Mouse (Mus musculus): ENCODE results near the gene Atp13a1.

The Atp13a1 gene

DNA sequence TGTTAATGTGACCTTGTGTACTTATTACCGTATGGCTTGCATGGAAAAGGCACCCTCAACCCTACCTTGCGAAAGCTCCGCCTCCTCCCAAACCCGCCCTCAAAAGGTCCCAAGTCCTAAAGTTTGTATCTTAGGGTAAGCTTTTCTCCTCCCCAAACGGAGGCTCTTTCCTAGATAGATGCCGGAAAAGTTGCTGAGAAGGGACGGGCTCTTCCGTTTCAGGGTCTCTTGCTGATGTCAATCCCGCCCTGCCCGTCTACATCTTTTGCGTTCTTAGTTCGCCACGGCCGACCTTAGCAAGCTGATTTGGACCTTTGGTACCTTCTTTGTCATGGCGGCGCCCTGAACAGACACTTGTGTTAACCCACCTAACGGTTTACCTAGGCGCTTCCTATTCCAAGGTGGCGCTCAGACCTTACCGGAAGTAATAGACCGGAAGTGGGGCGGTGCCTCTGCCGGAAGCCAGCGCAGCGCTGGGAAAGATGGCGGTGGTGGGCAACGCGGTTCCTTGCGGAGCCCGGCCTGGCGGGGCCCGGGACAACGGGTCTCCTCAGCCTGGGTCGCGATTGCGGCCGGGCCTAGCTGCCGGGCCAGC is at the start of gene Atp13a1, which contains the start of gene Zfp866:
Gene Atp13a1 (plus strand): TSS at position 391 of the 595 bp plus-strand sequence.
Gene Zfp866 (minus strand): TSS at position 406 of the 595 bp plus-strand sequence.
- DNase-seq (ENCODE audit: low spot score in 2 of 2) = peak; percentile 89 to 92

DNA sequence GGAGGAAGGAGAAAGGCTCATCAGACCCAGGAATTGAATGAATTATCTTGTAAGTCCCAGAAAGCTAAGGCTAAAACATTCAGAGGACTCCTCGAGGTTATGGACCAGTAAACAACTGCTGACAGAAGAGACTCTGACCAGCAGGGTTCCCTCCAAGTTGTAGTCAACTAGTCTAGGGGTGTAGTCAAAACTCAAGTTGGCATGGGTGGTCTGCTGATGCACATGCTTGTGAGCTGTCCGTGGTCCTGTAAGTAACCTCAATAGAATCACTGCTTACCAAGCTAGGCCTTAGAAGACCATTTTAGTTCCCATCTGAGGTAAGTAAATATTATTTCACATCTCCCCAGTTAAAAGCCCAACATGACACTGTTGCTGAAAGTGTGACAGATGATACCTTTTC is 49.7 kb upstream of the Atp13a1 start:
- DNase-seq (ENCODE audit: low spot score in 2 of 2) = no peak

DNA sequence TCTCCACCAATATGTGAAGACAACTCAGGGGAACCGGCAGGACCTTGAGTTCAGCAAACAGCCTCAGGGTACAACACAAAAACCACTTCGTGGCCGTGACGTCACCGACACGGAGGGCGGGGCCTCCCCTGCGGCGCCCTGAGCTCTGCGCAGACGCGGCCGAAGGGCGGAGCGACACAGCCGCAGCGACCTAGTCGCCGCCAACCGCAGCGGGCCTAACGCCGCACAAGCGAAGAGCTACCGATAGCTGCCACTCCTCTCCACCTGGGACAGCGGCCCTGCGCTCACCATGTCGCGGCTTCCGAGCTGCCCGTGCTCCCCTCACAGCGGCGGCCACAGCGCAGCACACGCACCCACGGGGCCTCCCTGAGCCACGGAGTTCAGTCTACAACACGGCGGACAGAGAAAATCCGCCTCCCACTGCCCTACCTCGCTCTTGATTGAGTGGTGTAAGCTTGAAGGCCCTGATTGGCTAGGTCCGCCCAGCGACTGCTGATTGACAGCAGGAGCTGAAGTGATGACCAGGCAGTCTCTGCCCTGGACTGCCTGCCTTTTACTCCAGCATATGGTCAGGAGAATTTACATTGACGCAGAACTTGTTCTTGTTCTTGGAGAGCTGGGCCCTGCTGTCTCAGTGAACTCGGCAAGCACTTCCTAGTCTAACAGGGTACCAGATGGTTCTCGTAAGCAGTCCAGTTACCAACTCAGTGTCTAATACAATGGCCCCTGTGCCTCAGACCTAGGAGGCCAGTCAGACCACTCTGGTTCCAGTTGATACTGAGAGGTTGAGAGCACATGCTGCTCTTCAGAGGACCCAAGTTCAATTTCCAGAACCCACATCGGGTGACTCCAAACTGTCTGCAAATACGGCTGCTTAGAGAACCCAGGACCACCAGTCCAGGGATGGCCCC is 41.2 kb upstream of the Atp13a1 start, which contains the start of gene Zfp963:
Gene Zfp963 (minus strand): TSS at position 427 of the 911 bp plus-strand sequence.
- peak; percentile 95 for DNase-seq (ENCODE audit: low spot score in 2 of 2)

DNA sequence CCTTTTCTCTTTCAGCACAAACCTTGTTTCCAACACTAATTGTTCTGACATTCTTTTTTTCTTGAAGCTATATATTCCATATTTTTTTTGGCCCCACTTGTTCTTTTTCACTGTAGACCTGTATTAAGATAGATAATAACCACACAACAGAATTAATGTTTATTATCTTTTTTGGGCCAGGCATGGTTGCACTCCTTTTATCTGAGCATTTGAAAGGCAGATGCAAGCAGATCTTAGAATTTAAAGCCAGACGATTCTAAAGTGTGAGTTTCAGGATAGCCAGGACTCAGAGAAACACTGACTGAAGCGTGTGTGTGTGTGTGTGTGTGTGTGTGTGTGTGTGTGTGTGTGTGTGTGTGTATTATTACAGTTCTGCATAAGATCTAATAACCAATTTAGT is 38.5 kb upstream of the Atp13a1 start:
- DNase-seq (ENCODE audit: low spot score in 2 of 2) = no peak

DNA sequence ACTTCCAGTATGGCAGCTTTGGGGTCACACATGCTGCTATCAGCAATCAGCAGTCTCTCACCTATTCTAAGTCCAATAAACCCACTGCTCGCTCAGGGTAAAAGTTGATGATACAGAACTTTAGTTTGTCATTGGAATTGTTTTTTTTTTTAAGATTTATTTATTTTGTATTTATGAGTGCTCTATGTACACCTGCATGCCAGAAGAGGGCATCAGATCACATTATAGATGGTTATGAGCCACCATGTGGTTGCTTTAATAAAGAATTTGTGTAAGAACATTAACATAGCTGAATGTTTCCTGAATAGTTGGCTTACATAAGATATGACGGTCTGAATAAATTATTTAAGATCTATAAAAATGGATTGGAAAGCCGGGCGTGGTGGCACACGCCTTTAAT is 32.6 kb upstream of the Atp13a1 start:
- DNase-seq (ENCODE audit: low spot score in 2 of 2) = no peak

DNA sequence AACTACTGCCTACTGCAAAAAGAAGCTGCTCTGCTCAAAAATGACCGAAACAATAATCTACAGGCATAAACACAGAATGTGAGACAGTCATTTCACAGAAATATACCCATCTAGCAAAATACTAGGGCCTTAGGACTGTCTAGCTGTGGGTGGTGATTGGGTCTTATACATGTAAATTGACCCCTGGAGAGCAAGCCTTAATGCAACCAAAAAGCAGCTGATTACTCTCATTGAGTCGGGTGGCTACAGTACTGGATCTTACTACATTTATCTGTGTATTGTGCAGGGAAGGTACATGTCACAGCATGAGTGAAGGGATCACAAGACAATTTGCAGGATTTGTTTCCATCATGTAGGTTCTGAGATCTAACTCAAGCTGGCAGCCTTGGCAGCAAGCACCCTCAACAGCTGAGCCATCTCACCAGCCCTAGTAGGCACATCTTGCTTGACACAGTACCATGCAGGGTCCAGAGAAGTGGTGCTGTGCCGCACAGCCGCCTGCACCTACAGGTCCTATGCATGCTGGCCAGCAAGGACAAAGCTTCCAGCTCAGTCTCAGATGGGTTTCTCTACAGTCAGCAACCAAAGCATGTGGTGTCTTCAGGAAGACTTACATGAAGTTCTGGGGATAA is 29.0 kb upstream of the Atp13a1 start:
- DNase-seq (ENCODE audit: low spot score in 2 of 2) = no peak

DNA sequence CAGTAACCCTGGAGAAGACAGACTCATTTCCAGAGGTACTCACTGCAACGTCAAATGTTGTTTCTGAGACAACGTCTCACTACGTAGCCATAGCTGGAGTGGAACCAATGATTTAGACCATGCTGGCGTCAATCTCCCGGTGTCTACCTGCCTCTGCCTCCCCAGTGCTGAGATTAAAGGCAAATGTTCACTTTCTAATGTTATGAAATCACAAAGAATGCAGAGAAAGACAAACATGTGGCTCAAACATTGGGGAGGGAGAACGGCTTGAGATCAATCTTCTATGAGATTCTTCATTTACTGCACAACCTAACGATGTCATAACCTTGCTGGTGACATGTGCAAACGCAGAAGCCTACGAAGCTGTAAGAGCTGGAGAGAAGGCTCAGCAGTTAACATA is 19.7 kb upstream of the Atp13a1 start:
- DNase-seq (ENCODE audit: low spot score in 2 of 2) = no peak

DNA sequence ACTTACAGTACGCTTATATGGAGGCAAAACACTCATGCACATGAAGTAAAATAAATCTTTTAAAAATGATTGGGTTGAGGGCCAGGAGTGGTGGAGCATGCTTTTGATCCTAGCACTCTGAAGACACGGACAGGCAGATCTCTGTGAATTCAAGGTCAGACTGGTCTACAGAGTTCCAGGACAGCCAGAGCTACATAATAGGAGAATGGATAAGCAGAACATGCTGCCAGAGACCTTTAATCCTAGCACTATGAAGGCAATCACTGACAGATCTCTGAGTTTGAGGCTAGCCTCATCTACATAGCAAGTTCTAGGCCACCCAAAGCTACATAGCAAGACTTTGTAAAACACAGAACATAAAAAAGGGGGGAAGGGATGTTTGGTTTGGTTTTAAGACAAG is 18.9 kb upstream of the Atp13a1 start:
- no peak for DNase-seq (ENCODE audit: low spot score in 2 of 2)

DNA sequence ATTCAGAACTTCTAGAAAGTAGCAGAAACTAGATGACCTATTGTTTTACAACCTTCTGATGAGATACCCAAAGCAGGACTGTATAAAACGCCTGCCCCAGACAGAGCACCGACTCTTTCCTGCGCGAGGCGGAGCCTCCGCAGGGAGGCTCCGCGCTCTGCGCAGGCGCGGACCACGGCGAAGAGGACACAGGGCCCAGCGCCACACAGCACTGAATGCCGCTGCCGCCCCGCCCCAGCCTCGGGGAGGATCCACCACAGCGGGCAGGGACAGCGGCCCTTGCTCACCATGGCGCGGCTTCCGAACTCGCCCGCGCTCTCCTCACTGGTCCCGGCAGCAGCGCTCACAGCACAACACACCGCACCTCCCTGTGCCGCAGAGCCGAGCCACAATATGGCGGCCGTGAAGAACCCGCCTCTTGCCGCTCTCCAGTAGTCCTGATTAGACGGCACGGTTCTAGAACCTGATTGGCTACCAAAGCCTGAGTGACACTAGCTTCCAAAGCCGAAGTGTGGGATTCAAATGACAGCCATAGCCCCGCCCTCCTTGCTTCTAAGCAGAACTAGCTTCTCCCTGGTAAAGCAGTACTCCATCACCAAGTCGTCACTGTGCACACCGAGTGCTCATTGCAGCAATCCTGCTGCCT is 16.3 kb upstream of the Atp13a1 start, which contains the start of gene Gm20422:
Gene Gm20422 (minus strand): TSS at position 384 of the 646 bp plus-strand sequence.
- peak; percentile 87 to 90 for DNase-seq (ENCODE audit: low spot score in 2 of 2)

DNA sequence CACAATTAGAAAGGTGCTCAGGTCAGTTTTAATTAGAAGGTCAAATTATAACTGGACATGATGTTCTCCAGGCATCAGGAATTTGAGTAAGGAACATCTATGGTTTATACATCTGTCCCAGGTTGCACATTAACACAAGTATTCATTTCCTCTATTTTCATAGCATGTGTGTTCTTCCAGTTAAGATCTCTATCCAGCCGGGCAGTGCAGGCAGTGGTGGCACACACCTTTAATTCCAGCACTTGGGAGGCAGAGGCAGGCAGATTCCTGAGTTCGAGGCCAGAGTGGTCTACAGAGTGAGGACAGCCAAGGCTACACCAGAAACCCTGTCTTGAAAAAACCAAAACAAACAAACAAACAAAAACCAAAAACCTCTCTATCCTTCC is 15.8 kb upstream of the Atp13a1 start:
- DNase-seq (ENCODE audit: low spot score in 2 of 2) = no peak

DNA sequence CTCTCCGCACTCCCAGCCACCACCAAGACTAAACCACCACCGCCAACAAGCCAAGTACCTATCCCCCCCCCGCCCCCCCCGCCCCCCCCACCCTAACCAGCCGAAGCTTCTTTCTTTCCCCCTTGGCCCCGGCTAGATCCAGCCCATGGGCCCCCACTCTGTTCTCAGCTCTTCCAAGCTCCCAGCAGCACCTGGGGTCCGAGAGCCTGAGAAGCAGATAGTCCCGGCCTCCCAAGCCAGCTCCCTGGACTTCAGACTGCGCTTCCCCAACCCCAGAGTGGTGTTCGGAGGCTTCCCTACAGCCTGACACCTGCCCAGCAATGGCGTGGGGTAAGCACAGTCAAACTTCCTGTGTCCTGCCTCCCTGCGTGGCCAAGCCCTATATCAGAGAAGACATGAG is 13.9 kb upstream of the Atp13a1 start:
- DNase-seq (ENCODE audit: low spot score in 2 of 2) = no peak

DNA sequence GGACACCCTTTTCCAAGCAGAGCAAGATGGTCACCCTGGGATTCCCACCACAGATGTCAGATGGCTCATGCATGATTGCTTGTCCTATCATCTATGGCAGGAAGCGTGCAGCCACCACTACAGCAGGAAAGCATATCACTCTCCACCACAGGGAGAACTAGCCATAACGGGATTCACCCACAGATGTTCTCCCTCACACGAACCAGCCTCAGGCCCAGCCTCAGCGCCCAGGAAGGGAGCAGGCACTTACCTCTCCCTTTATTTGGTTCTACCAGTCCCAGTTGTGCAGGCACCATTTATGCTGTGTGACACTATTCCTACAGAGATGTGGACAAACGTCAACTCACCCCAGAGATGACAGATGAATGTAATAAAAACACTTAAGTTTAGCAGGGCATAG is 1.9 kb upstream of the Atp13a1 start:
- no peak for DNase-seq (ENCODE audit: low spot score in 2 of 2)

DNA sequence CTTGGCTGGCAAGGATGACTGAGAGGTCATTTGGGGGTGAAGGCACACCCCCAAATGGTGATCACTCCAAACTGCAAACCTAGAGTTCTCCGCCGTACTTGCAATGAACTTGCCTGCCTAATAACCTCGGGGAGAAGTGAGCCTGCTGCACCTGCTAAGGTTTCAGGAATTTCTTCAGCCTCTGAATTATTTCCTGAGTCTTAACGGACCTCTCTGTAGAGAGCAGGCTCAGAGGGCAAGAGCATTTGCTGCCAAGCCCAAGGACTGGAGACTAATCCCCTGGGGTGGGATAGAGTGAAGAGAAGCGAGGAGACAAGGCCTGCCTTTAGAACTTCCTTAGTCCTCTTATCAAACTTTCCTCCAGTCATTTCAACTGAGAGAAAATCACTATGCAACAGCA is 1.2 kb upstream of the Atp13a1 start:
- no peak for DNase-seq (ENCODE audit: low spot score in 2 of 2)

DNA sequence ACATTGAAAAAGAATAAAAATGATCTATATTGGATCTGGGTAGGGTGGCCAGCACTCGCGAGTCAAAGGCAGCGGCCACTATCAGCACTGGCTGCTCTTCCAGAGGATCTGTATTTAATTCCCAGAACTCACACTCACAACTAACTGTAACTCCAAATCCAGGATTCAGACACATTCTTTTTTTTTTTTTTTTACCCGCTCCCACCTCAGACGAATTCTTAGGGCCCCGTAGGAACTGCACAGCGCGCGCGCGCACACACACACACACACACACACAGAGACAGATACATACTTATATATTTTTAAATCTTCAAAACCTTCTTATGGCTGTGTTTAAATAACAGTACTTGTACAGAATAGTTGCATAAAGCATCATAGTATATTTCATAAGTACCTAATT is 599 bp upstream of the Atp13a1 start:
- DNase-seq (ENCODE audit: low spot score in 2 of 2) = no peak

DNA sequence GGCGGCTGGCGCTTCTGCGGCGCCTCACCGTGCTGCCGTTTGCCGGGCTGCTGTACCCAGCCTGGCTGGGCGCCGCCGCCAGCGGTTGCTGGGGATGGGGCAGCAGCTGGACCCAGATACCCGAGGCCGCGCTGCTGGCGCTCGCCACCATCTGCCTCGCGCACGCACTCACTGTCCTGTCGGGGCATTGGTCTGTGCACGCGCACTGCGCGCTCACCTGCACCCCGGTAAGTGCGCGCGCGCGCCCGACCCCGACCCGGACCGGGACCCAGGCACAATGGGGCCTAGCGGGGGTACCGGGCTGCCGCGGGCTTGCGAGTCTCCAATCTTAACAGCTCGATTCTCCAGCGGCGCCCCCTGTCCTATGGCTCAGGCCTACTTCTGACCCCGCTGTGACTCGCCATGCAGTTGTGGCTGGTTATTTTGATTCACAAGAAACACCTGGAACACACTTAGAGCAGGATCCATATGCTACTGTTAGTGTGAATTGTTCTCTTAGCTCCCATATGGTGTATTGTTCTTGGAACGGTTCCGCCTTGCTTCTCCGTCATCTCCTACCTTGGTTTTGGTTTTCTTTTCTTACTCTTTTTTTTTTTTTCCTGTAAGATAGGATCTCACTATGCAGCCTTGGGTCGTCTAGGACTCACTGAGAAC is 579 bp downstream of the Atp13a1 start:
- DNase-seq (ENCODE audit: low spot score in 2 of 2) = no peak

DNA sequence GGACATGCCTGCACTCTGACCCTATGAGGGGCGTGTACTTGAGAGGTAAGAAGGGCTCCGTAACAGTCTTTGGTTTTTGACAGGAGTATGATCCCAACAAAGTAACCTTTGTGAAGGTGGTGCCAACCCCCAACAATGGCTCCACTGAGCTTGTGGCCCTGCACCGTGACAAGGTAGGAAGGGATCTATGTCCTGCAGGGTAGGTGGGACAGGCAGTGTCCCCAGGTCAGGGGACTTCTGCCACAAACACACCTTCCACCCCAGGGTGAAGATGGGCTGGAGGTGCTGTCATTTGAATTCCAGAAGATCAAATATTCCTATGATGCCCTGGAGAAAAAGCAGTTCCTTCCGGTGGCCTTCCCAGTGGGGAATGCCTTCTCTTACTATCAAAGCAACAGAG is 2.7 kb downstream of the Atp13a1 start:
- no peak for DNase-seq (ENCODE audit: low spot score in 2 of 2)

DNA sequence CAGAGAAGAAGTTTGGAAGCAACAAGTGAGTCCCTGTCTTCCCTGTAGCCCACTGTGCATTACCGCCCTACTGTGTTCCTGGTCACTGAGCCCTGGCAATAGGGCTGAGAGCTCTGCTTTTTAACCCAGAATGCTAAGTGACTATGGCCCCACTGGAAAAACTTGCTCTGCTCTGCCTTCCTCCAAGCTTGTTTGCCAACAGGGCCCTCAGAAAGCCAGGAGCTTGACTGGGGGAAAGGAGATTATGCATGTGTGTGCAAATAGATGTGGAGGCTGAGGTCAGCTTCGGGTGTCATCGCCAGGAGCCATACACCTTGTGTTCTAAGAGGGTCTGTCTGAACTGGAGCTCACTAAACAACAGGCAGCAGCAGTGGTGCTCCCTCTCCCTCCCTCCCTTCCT is 3.1 kb downstream of the Atp13a1 start:
- no peak for DNase-seq (ENCODE audit: low spot score in 2 of 2)

DNA sequence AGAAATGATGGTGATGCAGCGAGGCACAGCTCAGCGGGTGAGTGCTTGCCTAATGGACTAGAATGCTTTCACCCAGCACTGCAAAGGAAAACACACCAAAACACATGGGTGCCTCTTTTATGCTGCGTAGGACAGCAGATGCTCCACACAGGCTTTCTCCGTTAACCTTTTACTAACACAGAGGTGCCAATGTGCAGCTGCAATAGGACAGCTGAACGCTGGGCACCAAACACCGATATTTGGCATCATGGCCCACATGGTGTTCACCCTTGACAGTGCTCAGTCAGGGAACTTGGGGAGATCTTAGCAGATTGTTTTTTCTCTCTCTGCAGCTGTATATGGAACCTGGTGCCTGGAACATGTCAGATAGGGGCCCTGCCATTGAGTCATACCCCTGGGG is 3.9 kb downstream of the Atp13a1 start:
- DNase-seq (ENCODE audit: low spot score in 2 of 2) = no peak

DNA sequence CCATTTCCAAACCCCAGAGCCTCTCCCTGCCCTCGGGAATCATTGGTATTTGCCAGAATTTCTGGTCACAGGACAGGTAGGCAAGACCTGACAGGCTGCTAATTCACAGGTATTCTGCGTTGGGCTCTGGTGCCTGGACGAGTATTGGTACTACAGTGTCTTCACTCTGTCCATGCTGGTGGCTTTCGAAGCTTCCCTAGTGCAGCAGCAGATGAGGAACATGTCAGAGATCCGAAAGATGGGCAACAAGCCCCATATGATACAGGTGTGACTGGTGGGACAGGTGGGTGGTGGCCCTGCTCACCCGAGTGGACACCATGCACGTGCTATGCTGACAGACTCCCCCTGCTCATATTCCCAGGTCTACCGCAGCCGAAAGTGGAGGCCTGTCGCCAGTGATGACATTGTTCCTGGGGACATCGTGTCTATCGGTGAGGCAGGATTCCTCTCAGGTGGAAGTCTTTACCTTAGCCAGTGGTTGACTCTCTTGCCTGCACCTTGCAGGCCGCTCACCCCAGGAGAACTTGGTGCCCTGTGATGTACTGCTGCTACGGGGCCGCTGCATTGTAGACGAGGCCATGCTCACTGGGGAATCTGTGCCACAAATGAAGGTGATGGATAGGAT is 5.9 kb downstream of the Atp13a1 start:
- no peak for DNase-seq (ENCODE audit: low spot score in 2 of 2)

DNA sequence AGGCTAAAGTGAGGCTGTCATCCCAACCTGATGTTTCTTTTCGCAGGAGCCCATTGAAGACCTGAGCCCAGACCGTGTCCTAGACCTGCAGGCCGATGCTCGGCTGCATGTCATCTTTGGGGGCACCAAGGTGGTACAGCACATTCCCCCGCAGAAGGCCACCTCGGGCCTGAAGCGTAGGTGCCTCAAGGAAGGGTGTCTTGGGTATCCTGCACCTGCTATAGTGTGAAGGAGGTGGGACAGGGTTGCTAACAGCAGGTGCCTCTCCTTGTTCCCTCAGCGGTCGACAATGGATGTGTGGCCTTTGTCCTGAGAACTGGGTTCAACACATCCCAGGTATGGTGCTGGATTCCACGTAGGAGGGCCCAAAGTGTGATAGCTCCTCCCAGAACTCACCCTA is 6.7 kb downstream of the Atp13a1 start:
- DNase-seq (ENCODE audit: low spot score in 2 of 2) = no peak

DNA sequence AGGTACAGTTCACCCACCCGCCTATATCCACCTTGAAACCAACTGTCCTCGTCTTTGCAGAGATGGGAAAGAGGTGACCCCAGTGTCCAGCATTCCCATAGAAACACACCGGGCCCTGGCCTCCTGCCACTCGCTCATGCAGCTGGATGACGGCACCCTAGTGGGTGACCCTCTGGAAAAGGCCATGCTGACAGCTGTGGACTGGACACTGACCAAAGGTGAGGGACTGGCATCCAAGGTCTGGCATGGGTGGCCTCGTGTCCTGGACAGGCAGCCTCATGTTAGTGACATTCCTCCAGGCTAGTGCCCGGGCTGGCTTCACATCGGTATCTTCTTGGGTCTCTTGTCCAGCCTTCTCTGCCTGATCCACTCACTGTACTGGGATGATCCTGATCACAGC is 8.3 kb downstream of the Atp13a1 start:
- DNase-seq (ENCODE audit: low spot score in 2 of 2) = no peak
